Mouse (Mus musculus) MEL (cell line): ENCODE results near the gene Cyb5b. TPM values are rescaled to one million over a fixed set of nuclear protein-coding genes. Genes with fewer than 3 reads are reported as not detected.
"Not testable (repeated sequence)": the region's sequence is repeated elsewhere in the genome, so short reads cannot be mapped to it uniquely, and the experiment has no call there.

Source experiments
- DNase-seq: peaks from one replicate; pipeline ENCODE4 v3.0.0; 2011; ENCODE audit warnings: low read depth, low spot score
- H3K27ac ChIP-seq: 2 replicates; pipeline ENCODE4 v1.5.1; 2012; ENCODE audit warnings: low read depth, mild to moderate bottlenecking, control low read depth, low read length, moderate library complexity; ENCODE audit not compliant: control insufficient read depth
- H3K27me3 ChIP-seq, 2 experiments: fragments of 150-350 bp in 1 of 2; sonication (generic) in 1 of 2; 2 replicates each; pipeline ENCODE4 v1.6.1; 2012; ENCODE audit warnings: low read length in 2 of 2, mild to moderate bottlenecking in 2 of 2, improper control_type of control experiment in 1 of 2, moderate library complexity in 1 of 2; ENCODE audit not compliant: insufficient read depth in 2 of 2, control insufficient read depth in 1 of 2
- H3K36me3 ChIP-seq, 2 experiments: 2 replicates each; pipeline ENCODE4 v1.6.1; 2012 to 2014; ENCODE audit warnings: low read length in 2 of 2, improper control_type of control experiment in 1 of 2, inconsistent platforms in 1 of 2, mild to moderate bottlenecking in 1 of 2; ENCODE audit not compliant: insufficient read depth in 2 of 2, control insufficient read depth in 1 of 2
- H3K4me1 ChIP-seq, 2 experiments: fragments of 150-350 bp in 1 of 2; sonication (generic) in 1 of 2; 2 replicates each; pipeline ENCODE4 v1.6.1; 2012; ENCODE audit warnings: low read length in 2 of 2, improper control_type of control experiment in 1 of 2, mild to moderate bottlenecking in 1 of 2; ENCODE audit not compliant: insufficient read depth in 2 of 2, control insufficient read depth in 1 of 2
- H3K4me3 ChIP-seq, 2 experiments: fragments of 150-350 bp in 1 of 2; sonication (generic) in 1 of 2; 2 replicates each; pipeline ENCODE4 v1.5.1; 2012; ENCODE audit warnings: low read depth in 2 of 2, low read length in 2 of 2, mild to moderate bottlenecking in 2 of 2, moderate library complexity in 2 of 2, control low read depth in 1 of 2, improper control_type of control experiment in 1 of 2; ENCODE audit not compliant: control insufficient read depth in 1 of 2, insufficient read depth in 1 of 2
- H3K79me2 ChIP-seq: 2 replicates; pipeline ENCODE4 v1.6.1; 2012; ENCODE audit warnings: mild to moderate bottlenecking, low read length, moderate library complexity; ENCODE audit not compliant: control insufficient read depth, poor library complexity, insufficient read depth
- H3K9ac ChIP-seq: 2 replicates; pipeline ENCODE4 v1.6.1; 2012; ENCODE audit warnings: low read depth, mild to moderate bottlenecking, control low read depth, low read length, moderate library complexity; ENCODE audit not compliant: control insufficient read depth, poor library complexity, severe bottlenecking
- H3K9me3 ChIP-seq: fragments of 150-350 bp; sonication (generic); replicated peaks from 2 replicates; pipeline ENCODE4 v1.6.1; 2012; ENCODE audit warnings: mild to moderate bottlenecking, low read length, improper control_type of control experiment, moderate library complexity; ENCODE audit not compliant: insufficient read depth
- CHD2 ChIP-seq: IDR thresholded peaks from 2 replicates; pipeline ENCODE4 v1.6.1; 2011; ENCODE audit warnings: low read length, improper control_type of control experiment
- EP300 ChIP-seq, 2 experiments: IDR thresholded peaks; 2 replicates each; pipeline ENCODE4 v1.6.1; 2011; ENCODE audit warnings: improper control_type of control experiment in 2 of 2, low read length in 2 of 2, low read depth in 1 of 2, mild to moderate bottlenecking in 1 of 2
- JUND ChIP-seq: IDR thresholded peaks from 2 replicates; pipeline ENCODE4 v1.6.1; 2011; ENCODE audit warnings: low read depth, mild to moderate bottlenecking, improper control_type of control experiment, low read length
- MAFK ChIP-seq: IDR thresholded peaks from 2 replicates; pipeline ENCODE4 v1.6.1; 2011; ENCODE audit warnings: low read depth, mild to moderate bottlenecking, low read length, improper control_type of control experiment, borderline replicate concordance
- MAX ChIP-seq: IDR thresholded peaks from 2 replicates; pipeline ENCODE4 v1.6.1; 2011; ENCODE audit warnings: low read length, improper control_type of control experiment
- MAZ ChIP-seq: IDR thresholded peaks from 2 replicates; pipeline ENCODE4 v1.6.1; 2012; ENCODE audit warnings: low read depth, mild to moderate bottlenecking, inconsistent platforms, low read length, improper control_type of control experiment
- POLR2A ChIP-seq, 2 experiments: IDR thresholded peaks; 2 replicates each; pipeline ENCODE4 v1.6.1; 2011 to 2012; ENCODE audit warnings: low read length in 2 of 2, mild to moderate bottlenecking in 2 of 2, control low read depth in 1 of 2, improper control_type of control experiment in 1 of 2, low read depth in 1 of 2, moderate library complexity in 1 of 2; ENCODE audit not compliant: control insufficient read depth in 1 of 2, insufficient read depth in 1 of 2, poor library complexity in 1 of 2
- POLR2AphosphoS5 ChIP-seq: IDR thresholded peaks from 2 replicates; pipeline ENCODE4 v1.6.1; 2012; ENCODE audit warnings: low read depth, borderline replicate concordance, mild to moderate bottlenecking, inconsistent platforms, low read length, moderate library complexity, mixed read lengths
- RAD21 ChIP-seq: IDR thresholded peaks from 2 replicates; pipeline ENCODE4 v1.6.1; 2011; ENCODE audit warnings: mild to moderate bottlenecking, low read depth, low read length, improper control_type of control experiment
- SMC3 ChIP-seq: IDR thresholded peaks from 2 replicates; pipeline ENCODE4 v1.6.1; 2011; ENCODE audit warnings: low read depth, low read length, improper control_type of control experiment
- TAL1 ChIP-seq: IDR thresholded peaks from 2 replicates; pipeline ENCODE4 v1.6.1; 2012; ENCODE audit warnings: mild to moderate bottlenecking, inconsistent platforms, low read length, moderate library complexity, mixed read lengths
- TBP ChIP-seq: IDR thresholded peaks from 2 replicates; pipeline ENCODE4 v1.8.0; 2011; ENCODE audit warnings: low read depth, low read length, improper control_type of control experiment
- UBTF ChIP-seq: IDR thresholded peaks from 2 replicates; pipeline ENCODE4 v1.6.1; 2012; ENCODE audit warnings: low read depth, mild to moderate bottlenecking, inconsistent platforms, low read length, improper control_type of control experiment, moderate library complexity, borderline replicate concordance; ENCODE audit not compliant: insufficient read depth
- USF2 ChIP-seq, 2 experiments: IDR thresholded peaks; 2 replicates each; pipeline ENCODE4 v1.6.1; 2011 to 2012; ENCODE audit warnings: improper control_type of control experiment in 2 of 2, low read length in 2 of 2, borderline replicate concordance in 1 of 2, inconsistent platforms in 1 of 2, low read depth in 1 of 2, mild to moderate bottlenecking in 1 of 2; ENCODE audit not compliant: insufficient read depth in 1 of 2
- ZC3H11A ChIP-seq: IDR thresholded peaks from 2 replicates; pipeline ENCODE4 v1.6.1; 2012; ENCODE audit warnings: low read depth, mild to moderate bottlenecking, inconsistent platforms, low read length, improper control_type of control experiment
- ZKSCAN1 ChIP-seq: IDR thresholded peaks from 2 replicates; pipeline ENCODE4 v1.6.1; 2012; ENCODE audit warnings: low read depth, mild to moderate bottlenecking, inconsistent platforms, low read length, improper control_type of control experiment, moderate library complexity
- ZNF384 ChIP-seq: IDR thresholded peaks from 2 replicates; pipeline ENCODE4 v1.6.1; 2012; ENCODE audit warnings: low read depth, mild to moderate bottlenecking, inconsistent platforms, low read length, improper control_type of control experiment
- polyA plus RNA-seq, 2 experiments: library from polyadenylated mRNA; stranded (reverse) in 1 of 2; unstranded in 1 of 2; fragments of >175 nt in 1 of 2; fragments of >200 nt in 1 of 2; gene quantifications; 2 replicates each; pipeline versions ENCODE4 v1.2.1 to v1.2.4; 2012; ENCODE audit warnings: low replicate concordance in 2 of 2, low read depth in 1 of 2; ENCODE audit not compliant: insufficient read length in 2 of 2, insufficient read depth in 1 of 2, missing spikeins in 1 of 2
- total RNA-seq: library from RNA; depleted of rRNA; stranded (reverse); fragments of 300-350 nt; gene quantifications from 2 replicates; pipeline ENCODE4 v1.2.3, GENCODE M21; 2012

Gene Cyb5b
- total and polyA plus RNA-seq, 3 experiments = 67.9 to 79.1 (median 69.4) TPM

- Histone ChIP-seq H3K9me3 (no peaks in the 10 kb centered on the region), H3K27me3 (peaks cover 0 to 2% of the 10 kb centered on the region in 2 experiments; a peak in 1 of 4 replicates), H3K27ac (no peak overlapping the region), H3K9ac (no peak overlapping the region), H3K4me1 (peaks cover 0 to 7% of the 10 kb centered on the region in 2 experiments; a peak in 2 of 4 replicates), H3K36me3 (peaks cover 0 to 6% of the 10 kb centered on the region in 2 experiments; a peak in 2 of 4 replicates), H3K79me2 (no peaks in the 10 kb centered on the region), H3K4me3 (no peak overlapping the region)
- no peak for DNase-seq
- TF ChIP-seq TAL1 = no peak
- TF ChIP-seq POLR2AphosphoS5 = no peak
- TF ChIP-seq TBP = no peak
- TF ChIP-seq RAD21 = no peak
- TF ChIP-seq MAX = no peak
- TF ChIP-seq ZKSCAN1 = no peak
- no peak for TF ChIP-seq USF2 (IDR thresholded peaks at IDR 0.05; ENCODE audit: borderline replicate concordance in 1 of 2, insufficient read depth in 1 of 2, low read depth in 1 of 2, low read length in 2 of 2)
- TF ChIP-seq JUND = no peak
- no peak for TF ChIP-seq SMC3
- TF ChIP-seq CHD2 = no peak
- TF ChIP-seq MAZ = no peak
- no peak for TF ChIP-seq EP300 (IDR thresholded peaks at IDR 0.05; ENCODE audit: low read depth in 1 of 2, low read length in 2 of 2)
- TF ChIP-seq POLR2A (IDR thresholded peaks at IDR 0.05; ENCODE audit: control insufficient read depth in 1 of 2, insufficient read depth in 1 of 2, low read depth in 1 of 2, low read length in 2 of 2, poor library complexity in 1 of 2) = no peak
- TF ChIP-seq ZC3H11A = no peak
- no peak for TF ChIP-seq UBTF
- no peak for TF ChIP-seq MAFK
Observed at GRCm38 (mm10) chr8:107212006-107212405, 61.6 kb downstream of the Cyb5b start.

- H3K9me3 ChIP-seq, H3K4me3 ChIP-seq, H3K27me3 ChIP-seq, H3K9ac ChIP-seq, H3K79me2 ChIP-seq, H3K27ac ChIP-seq: not testable (repeated sequence)
- peak; percentile 31 for DNase-seq
- H3K4me1 ChIP-seq = peaks cover 13 to 29% of the 10 kb centered on the region in 2 experiments
- TF ChIP-seq ZNF384 = peak; percentile 54; the same call in 1 of the 2 replicates
- H3K36me3 ChIP-seq = peaks cover 0 to 24% of the 10 kb centered on the region in 2 experiments; a peak in 2 of 4 replicates
Observed at GRCm38 (mm10) chr8:107217230-107217629, 66.8 kb downstream of the Cyb5b start.
